ENCODE assay signal across 15 mouse cellular contexts in genomic region chr4:82692009-82692326, GRCm38 (mm10). TPM values are rescaled to one million over a fixed set of nuclear protein-coding genes. Genes with fewer than 3 reads are reported as not detected.
DNase-seq lines count a peak whose midpoint lies in the region; ATAC-seq and TF ChIP-seq lines count a peak whose summit lies in the region.
"Had no signal": no experiment of that assay in that cellular context is flagged by ENCODE, and none has a peak within 500 bp of the region (broad histone marks: within the 10 kb centered on the region; RNA-seq: fewer than 3 reads in every experiment).

No protein-coding gene starts in this region.

- intact Hi-C loops in heart, postnatal 36 days (cut with DNase I) = no loop called here

- H3K9ac ChIP-seq in heart, postnatal 0 days (replicated peaks; ENCODE audit: low read depth, low read length) = no peak overlapping the region
- no peak overlapping the region for H3K9ac ChIP-seq in stomach, embryonic 14.5 days (replicated peaks; ENCODE audit: low read depth, low read length)
- no peak overlapping the region for H3K9ac ChIP-seq in stomach, postnatal 0 days (ENCODE audit: low read length)
- H3K9ac ChIP-seq in hindbrain, embryonic 12.5 days = no peak overlapping the region
- no peak overlapping the region for H3K9ac ChIP-seq in midbrain, embryonic 16.5 days (ENCODE audit: low read depth, low read length)
- no peak overlapping the region for H3K9ac ChIP-seq in liver, embryonic 11.5 days (ENCODE audit: low read depth, low read length)
- H3K9ac ChIP-seq: intestine, embryonic 15.5 days; liver, postnatal 0 days had no signal

- ATAC-seq in heart, postnatal 0 days (ENCODE audit: insufficient read depth, low read depth) = no peak
- no peak for ATAC-seq in stomach, embryonic 14.5 days (ENCODE audit: insufficient number of reproducible peaks, insufficient read depth, low FRiP score, low read depth)
- no peak for ATAC-seq in stomach, postnatal 0 days (ENCODE audit: low FRiP score, low TSS enrichment)
- ATAC-seq in hindbrain, embryonic 12.5 days (ENCODE audit: low FRiP score) = no peak
- no peak for ATAC-seq in midbrain, embryonic 16.5 days
- ATAC-seq in liver, embryonic 11.5 days (replicated peaks; ENCODE audit: low FRiP score) = no peak
- ATAC-seq: CD4-positive, CD25-positive, alpha-beta regulatory T cell, adult 4 months; intestine, embryonic 15.5 days; liver, postnatal 0 days; Patski had no signal

- 30% methylated on average over 3 of the region's 3 CpGs for WGBS in heart, postnatal 0 days
- 9% methylated on average over 3 of the region's 3 CpGs for WGBS in stomach, embryonic 14.5 days
- WGBS in stomach, postnatal 0 days = 26% methylated on average over 3 of the region's 3 CpGs
- WGBS in hindbrain, embryonic 12.5 days = 47% methylated on average over 3 of the region's 3 CpGs
- 34% methylated on average over 3 of the region's 3 CpGs for WGBS in midbrain, embryonic 16.5 days
- 51% methylated on average over 3 of the region's 3 CpGs for WGBS in liver, embryonic 11.5 days

- H3K36me3 ChIP-seq in heart, postnatal 0 days (replicated peaks; ENCODE audit: control insufficient read depth, insufficient read depth, low read length) = no peaks in the 10 kb centered on the region
- no peaks in the 10 kb centered on the region for H3K36me3 ChIP-seq in stomach, embryonic 14.5 days (ENCODE audit: control insufficient read depth, insufficient read depth, low read length)
- no peaks in the 10 kb centered on the region for H3K36me3 ChIP-seq in stomach, postnatal 0 days (ENCODE audit: control insufficient read depth, insufficient read depth, low read length)
- no peaks in the 10 kb centered on the region for H3K36me3 ChIP-seq in hindbrain, embryonic 12.5 days
- no peaks in the 10 kb centered on the region for H3K36me3 ChIP-seq in midbrain, embryonic 16.5 days (ENCODE audit: control insufficient read depth, insufficient read depth, low read length)
- H3K36me3 ChIP-seq in liver, embryonic 11.5 days (ENCODE audit: control insufficient read depth, insufficient read depth, low read length) = no peaks in the 10 kb centered on the region
- H3K36me3 ChIP-seq: intestine, embryonic 15.5 days had no signal

- TF ChIP-seq EP300 in heart, postnatal 0 days (IDR thresholded peaks at IDR 0.05; ENCODE audit: low read depth) = no peak
- no peak for TF ChIP-seq EP300 in stomach, postnatal 0 days (optimal IDR thresholded peaks at IDR 0.05)

- peak overlapping the region; percentile 11; the same call in 1 of the 2 replicates for H3K4me2 ChIP-seq in heart, postnatal 0 days (ENCODE audit: low read depth, low read length)
- H3K4me2 ChIP-seq in stomach, embryonic 14.5 days (replicated peaks; ENCODE audit: low read depth, low read length) = no peak overlapping the region
- H3K4me2 ChIP-seq in stomach, postnatal 0 days (replicated peaks; ENCODE audit: low read depth) = no peak overlapping the region
- no peak overlapping the region for H3K4me2 ChIP-seq in hindbrain, embryonic 12.5 days (replicated peaks)
- H3K4me2 ChIP-seq in midbrain, embryonic 16.5 days (ENCODE audit: low read length) = no peak overlapping the region
- H3K4me2 ChIP-seq in liver, embryonic 11.5 days = no peak overlapping the region
- H3K4me2 ChIP-seq: intestine, embryonic 15.5 days had no signal

- no peak overlapping the region for H3K4me3 ChIP-seq in heart, postnatal 0 days (ENCODE audit: low read depth, low read length)
- no peak overlapping the region for H3K4me3 ChIP-seq in stomach, embryonic 14.5 days (ENCODE audit: low read depth, low read length)
- no peak overlapping the region for H3K4me3 ChIP-seq in stomach, postnatal 0 days (ENCODE audit: low read depth, low read length)
- H3K4me3 ChIP-seq in hindbrain, embryonic 12.5 days = no peak overlapping the region
- no peak overlapping the region for H3K4me3 ChIP-seq in midbrain, embryonic 16.5 days (ENCODE audit: low read depth, low read length)
- no peak overlapping the region for H3K4me3 ChIP-seq in liver, embryonic 11.5 days (ENCODE audit: low read depth, low read length)
- H3K4me3 ChIP-seq: intestine, embryonic 15.5 days; left cerebral cortex, adult 2 months had no signal

- no peaks in the 10 kb centered on the region for H3K27me3 ChIP-seq in heart, postnatal 0 days (ENCODE audit: control insufficient read depth, insufficient read depth, low read length)
- no peaks in the 10 kb centered on the region for H3K27me3 ChIP-seq in stomach, embryonic 14.5 days (ENCODE audit: control insufficient read depth, insufficient read depth, low read length)
- H3K27me3 ChIP-seq in stomach, postnatal 0 days (ENCODE audit: control insufficient read depth, insufficient read depth, low read length) = no peaks in the 10 kb centered on the region
- H3K27me3 ChIP-seq in hindbrain, embryonic 12.5 days = no peaks in the 10 kb centered on the region
- H3K27me3 ChIP-seq in midbrain, embryonic 16.5 days (ENCODE audit: control insufficient read depth, insufficient read depth, low read depth, low read length) = no peaks in the 10 kb centered on the region
- no peaks in the 10 kb centered on the region for H3K27me3 ChIP-seq in liver, embryonic 11.5 days (replicated peaks; ENCODE audit: control insufficient read depth, insufficient read depth, low read length)
- H3K27me3 ChIP-seq: intestine, embryonic 15.5 days; Patski had no signal

- H3K27ac ChIP-seq in heart, postnatal 0 days (ENCODE audit: low read depth) = peak overlapping the region; percentile 67
- H3K27ac ChIP-seq in stomach, embryonic 14.5 days (ENCODE audit: low read length) = peak overlapping the region; percentile 39; the same call in 1 of the 2 replicates
- H3K27ac ChIP-seq in stomach, postnatal 0 days (replicated peaks) = no peak overlapping the region
- H3K27ac ChIP-seq in hindbrain, embryonic 12.5 days = peak overlapping the region; percentile 71
- peak overlapping the region; percentile 62 for H3K27ac ChIP-seq in midbrain, embryonic 16.5 days (ENCODE audit: low read length)
- no peak overlapping the region for H3K27ac ChIP-seq in liver, embryonic 11.5 days (ENCODE audit: low read depth, low read length)
- H3K27ac ChIP-seq: intestine, embryonic 15.5 days; left cerebral cortex, adult 2 months had no signal

- peaks cover 25% of the 10 kb centered on the region for H3K4me1 ChIP-seq in heart, postnatal 0 days (ENCODE audit: control insufficient read depth, insufficient read depth)
- H3K4me1 ChIP-seq in stomach, embryonic 14.5 days (ENCODE audit: control insufficient read depth, insufficient read depth, low read length) = 0 out of 2 replicates have a peak, but pooled peaks cover 5% of the 10 kb centered on the region
- H3K4me1 ChIP-seq in stomach, postnatal 0 days (replicated peaks; ENCODE audit: control insufficient read depth, insufficient read depth) = 0 out of 2 replicates have a peak, but pooled peaks cover 2% of the 10 kb centered on the region
- H3K4me1 ChIP-seq in hindbrain, embryonic 12.5 days = peaks cover 19% of the 10 kb centered on the region
- H3K4me1 ChIP-seq in midbrain, embryonic 16.5 days (ENCODE audit: control insufficient read depth, insufficient read depth, low read length) = peaks cover 6% of the 10 kb centered on the region; the same call in 1 of the 2 replicates
- H3K4me1 ChIP-seq in liver, embryonic 11.5 days (replicated peaks; ENCODE audit: control insufficient read depth, insufficient read depth, low read length) = no peaks in the 10 kb centered on the region

- no peaks in the 10 kb centered on the region for H3K9me3 ChIP-seq in heart, postnatal 0 days (replicated peaks; ENCODE audit: control insufficient read depth, low read length)
- H3K9me3 ChIP-seq in stomach, embryonic 14.5 days (ENCODE audit: control insufficient read depth, low read depth, low read length) = no peaks in the 10 kb centered on the region
- no peaks in the 10 kb centered on the region for H3K9me3 ChIP-seq in stomach, postnatal 0 days (ENCODE audit: control insufficient read depth, low read length)
- no peaks in the 10 kb centered on the region for H3K9me3 ChIP-seq in hindbrain, embryonic 12.5 days (replicated peaks)
- no peaks in the 10 kb centered on the region for H3K9me3 ChIP-seq in midbrain, embryonic 16.5 days (replicated peaks; ENCODE audit: control insufficient read depth, low read length, poor library complexity, severe bottlenecking)
- H3K9me3 ChIP-seq in liver, embryonic 11.5 days (ENCODE audit: control insufficient read depth, low read length) = no peaks in the 10 kb centered on the region
- H3K9me3 ChIP-seq: intestine, embryonic 15.5 days had no signal

- no peak for DNase-seq in heart, postnatal 0 days (ENCODE audit: low spot score)
- DNase-seq in heart, postnatal 36 days = no peak
- no peak for DNase-seq in stomach, postnatal 0 days (ENCODE audit: low spot score)
- no peak for DNase-seq in liver, embryonic 11.5 days (ENCODE audit: low spot score)
- DNase-seq in urinary bladder, postnatal 4 days (ENCODE audit: low spot score in 2 of 2) = no peak
- DNase-seq: adrenal gland, adult 2 months; liver, postnatal 0 days; thymus, postnatal 4 days had no signal

- TF ChIP-seq CTCF in heart, postnatal 0 days (IDR thresholded peaks at IDR 0.05; ENCODE audit: low read depth) = no peak
- TF ChIP-seq CTCF in stomach, postnatal 0 days (IDR thresholded peaks at IDR 0.05; ENCODE audit: low read depth) = no peak

RNA-seq across cellular contexts. Expression of gene Nfib, which starts 13.6 kb away (rescaled TPM):
- total RNA-seq in heart, postnatal 0 days (2014; rRNA removed; ENCODE audit: low replicate concordance) = 74.4 and 82.0 TPM in 2 replicates
- polyA plus RNA-seq in heart, postnatal 0 days (2015; fragmentation: Nextera tagmentation; extraction: Ambion mirVana) = 43.1 and 44.0 TPM in 2 replicates
- 100 to 1,000 TPM; 113 to 131 TPM for total RNA-seq in heart, postnatal 36 days (2021)
- 94.5 and 98.3 TPM in 2 replicates for polyA plus RNA-seq in stomach, embryonic 14.5 days (2014; fragmentation: Nextera tagmentation; extraction: Ambion mirVana)
- polyA plus RNA-seq in stomach, postnatal 0 days (2015; fragmentation: Nextera tagmentation; extraction: Ambion mirVana) = 18.8 and 19.9 TPM in 2 replicates
- polyA plus RNA-seq in hindbrain, embryonic 12.5 days (2016; fragmentation: Nextera tagmentation; extraction: Ambion mirVana) = 58.4 and 63.1 TPM in 2 replicates
- 47.2 and 51.4 TPM in 2 replicates for polyA plus RNA-seq in midbrain, embryonic 16.5 days (2015; fragmentation: Nextera tagmentation; extraction: Ambion mirVana)
- 20.5 and 26.9 TPM in 2 replicates for polyA plus RNA-seq in liver, embryonic 11.5 days (2014; fragmentation: Nextera tagmentation; extraction: Ambion mirVana)

Comparison
In these comparisons a context has a peak if more than half of its experiments do, and no peak if none do; other contexts are left out.
1. H3K27ac ChIP-seq: peak in heart, postnatal 0 days (single experiment), stomach, embryonic 14.5 days (single experiment), hindbrain, embryonic 12.5 days (single experiment) and midbrain, embryonic 16.5 days (single experiment); none in stomach, postnatal 0 days (single experiment) and liver, embryonic 11.5 days (single experiment).